Mouse (Mus musculus): ENCODE data around the gene Nadsyn1.

DNA sequence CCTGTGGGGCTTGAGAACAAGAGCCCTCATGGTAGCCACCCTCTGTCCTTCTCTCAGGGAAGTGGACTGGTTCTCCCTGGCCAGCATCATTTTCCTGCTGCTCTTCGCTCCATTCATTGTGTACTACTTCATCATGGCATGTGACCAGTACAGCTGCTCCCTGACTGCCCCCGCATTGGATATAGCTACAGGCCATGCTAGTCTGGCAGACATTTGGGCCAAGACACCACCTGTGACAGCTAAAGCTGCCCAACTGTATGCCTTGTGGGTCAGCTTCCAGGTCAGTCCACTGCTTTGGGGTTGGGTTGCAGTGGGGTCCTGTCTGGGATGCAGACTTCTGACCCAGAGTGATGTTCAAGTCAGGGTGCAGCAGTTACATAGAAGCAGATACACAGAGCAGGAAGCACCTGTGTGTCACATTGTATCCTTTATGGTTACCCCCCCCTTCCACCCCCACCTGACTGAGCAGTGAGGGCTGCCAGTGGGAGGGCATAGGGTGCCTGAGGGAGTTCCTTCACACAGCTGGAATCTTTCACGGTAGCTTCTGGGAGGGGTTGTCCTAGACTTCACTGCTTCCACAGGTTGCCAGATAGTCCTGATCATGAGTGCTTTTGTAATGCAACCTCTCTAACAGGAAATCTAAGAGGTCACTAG, 15.2 kb upstream of the Nadsyn1 start:
- TF ChIP-seq CTCF (IDR thresholded peaks at IDR 0.05; ENCODE audit: low read depth), result no peak
- TF ChIP-seq EP300 (optimal IDR thresholded peaks at IDR 0.05), result no peak
